Mouse (Mus musculus) bone marrow, adult 2 months (tissue): ENCODE results near the gene Aggf1.

Experiments used
- CTCF ChIP-seq: fragments of 200-500 bp; IDR thresholded peaks from 2 replicates; pipeline ENCODE4 v1.5.1; 2011; ENCODE audit warnings: low read length, control low read depth; ENCODE audit not compliant: control insufficient read depth, insufficient read depth
- POLR2A ChIP-seq: fragments of 200-500 bp; IDR thresholded peaks from 2 replicates; pipeline ENCODE4 v1.6.1; 2011; ENCODE audit warnings: low read depth, mild to moderate bottlenecking, control low read depth, low read length, borderline replicate concordance; ENCODE audit not compliant: control insufficient read depth

DNA sequence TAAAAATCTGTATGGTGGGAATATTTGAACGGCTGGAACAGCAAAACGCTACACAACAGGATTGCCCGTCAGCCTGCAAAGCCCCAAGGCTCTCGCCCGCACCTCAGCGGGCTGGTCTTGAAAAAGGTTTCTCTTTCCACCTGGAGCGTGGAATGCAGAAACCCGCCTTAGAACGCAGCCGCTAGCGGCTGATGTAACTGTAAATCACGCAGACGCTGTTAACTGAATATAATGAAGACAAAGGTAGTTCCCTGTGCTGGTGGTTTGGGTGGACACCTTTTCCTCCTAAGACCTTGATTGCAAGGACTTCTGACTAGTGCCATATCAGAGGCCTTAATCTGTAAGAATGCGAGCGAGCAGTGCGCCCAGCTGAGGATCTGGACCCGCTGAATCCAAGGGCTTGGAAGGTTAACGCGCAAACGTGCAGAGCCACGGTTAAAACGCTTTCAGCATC, 50.5 kb downstream of the Aggf1 start:
- TF ChIP-seq CTCF (no peak), POLR2A (no peak)
